Mouse (Mus musculus) forebrain, embryonic 12.5 days (tissue): ENCODE results near the gene Zfp69. TPM values are rescaled to one million over a fixed set of nuclear protein-coding genes. Genes with fewer than 3 reads are reported as not detected.
A peak's percentile ranks its signal among the peaks of the same experiment; 100 is the strongest.

Source experiments
- ATAC-seq: fragments of 200-750 bp; cut with Nextera tagmentation; 2 replicates; pipeline ENCODE4 v1.8.0; 2017; ENCODE audit warnings: moderate TSS enrichment; ENCODE audit not compliant: low FRiP score
- H3K27ac ChIP-seq: fragments of 300-500 bp; sonication (generic); 2 replicates; pipeline ENCODE4 v1.5.1; 2016; ENCODE audit warnings: mild to moderate bottlenecking
- H3K27me3 ChIP-seq: fragments of 300-500 bp; sonication (generic); 2 replicates; pipeline ENCODE4 v1.6.1; 2016; ENCODE audit warnings: mild to moderate bottlenecking
- H3K36me3 ChIP-seq: fragments of 300-500 bp; sonication (generic); replicated peaks from 2 replicates; pipeline ENCODE4 v1.6.1; 2016; ENCODE audit warnings: mild to moderate bottlenecking
- H3K4me1 ChIP-seq: fragments of 300-500 bp; sonication (generic); 2 replicates; pipeline ENCODE4 v1.6.1; 2016
- H3K4me2 ChIP-seq: fragments of 300-500 bp; sonication (generic); 2 replicates; pipeline ENCODE4 v1.6.1; 2016; ENCODE audit warnings: mild to moderate bottlenecking, moderate library complexity
- H3K4me3 ChIP-seq: fragments of 300-500 bp; sonication (generic); replicated peaks from 2 replicates; pipeline ENCODE4 v1.5.1; 2016; ENCODE audit warnings: mild to moderate bottlenecking
- H3K9ac ChIP-seq: fragments of 300-500 bp; sonication (generic); 2 replicates; pipeline ENCODE4 v1.6.1; 2016; ENCODE audit warnings: mild to moderate bottlenecking
- H3K9me3 ChIP-seq: fragments of 300-500 bp; sonication (generic); 2 replicates; pipeline ENCODE4 v1.6.1; 2016
- whole genome bisulfite sequencing: fragments of 180-500 bp; shearing (Covaris S2); methylation state at CpG from one replicate; pipeline ENCODE4 v1.1.7; 2016; 5-methylcytosine and 5-hydroxymethylcytosine counted together
- polyA plus RNA-seq: library from polyadenylated mRNA; unstranded; fragments of >200 nt; fragmentation: Nextera tagmentation; extraction: Ambion mirVana; gene quantifications from 2 replicates; pipeline ENCODE4 v1.2.1, GENCODE M21; 2016

The Zfp69 gene
- polyA plus RNA-seq: 9.5 and 9.6 TPM in 2 replicates

DNA sequence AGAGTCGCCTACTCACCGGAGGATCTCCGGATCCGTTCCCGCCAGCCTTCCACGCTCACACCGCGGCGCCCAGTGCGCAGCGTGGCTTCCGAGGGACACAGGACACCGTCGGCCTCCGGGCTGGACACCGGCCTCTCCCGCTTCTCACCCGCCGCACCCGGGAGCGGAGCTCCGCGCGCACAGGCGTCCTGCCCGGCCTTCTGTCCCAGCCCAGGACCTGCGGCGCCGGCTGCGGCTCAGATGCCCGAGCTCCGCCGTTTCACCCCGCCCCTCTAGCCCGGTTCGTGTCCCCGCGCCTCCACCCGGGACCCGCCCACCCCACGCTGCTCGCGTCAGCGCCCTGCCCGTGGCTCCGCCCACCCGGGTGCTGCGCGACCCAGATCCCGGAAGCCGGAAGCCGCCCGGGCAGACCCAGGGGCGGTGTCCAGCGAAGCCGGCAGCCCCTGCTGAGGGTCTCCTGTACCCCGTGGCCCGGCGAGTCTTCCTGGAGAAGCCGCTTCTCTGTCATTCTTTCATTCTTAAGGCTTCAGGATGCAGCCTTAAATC is at the start of gene Zfp69:
Gene Zfp69, minus strand, starts transcription at position 272 of the 546 bp plus-strand sequence.
- Histone ChIP-seq H3K27me3 (no peaks in the 10 kb centered on the region), H3K4me3 (peak within 1 kb of the TSS; percentile 87), H3K9ac (peak within 1 kb of the TSS; percentile 85), H3K9me3 (no peaks in the 10 kb centered on the region), H3K4me2 (peak within 1 kb of the TSS; percentile 79), H3K36me3 (peaks cover 9% of the 10 kb centered on the region), H3K4me1 (peaks cover 13% of the 10 kb centered on the region), H3K27ac (peak within 1 kb of the TSS; percentile 82)
- under 1% methylated on average over 57 of the region's 60 CpGs for WGBS
- ATAC-seq: peak; percentile 97

DNA sequence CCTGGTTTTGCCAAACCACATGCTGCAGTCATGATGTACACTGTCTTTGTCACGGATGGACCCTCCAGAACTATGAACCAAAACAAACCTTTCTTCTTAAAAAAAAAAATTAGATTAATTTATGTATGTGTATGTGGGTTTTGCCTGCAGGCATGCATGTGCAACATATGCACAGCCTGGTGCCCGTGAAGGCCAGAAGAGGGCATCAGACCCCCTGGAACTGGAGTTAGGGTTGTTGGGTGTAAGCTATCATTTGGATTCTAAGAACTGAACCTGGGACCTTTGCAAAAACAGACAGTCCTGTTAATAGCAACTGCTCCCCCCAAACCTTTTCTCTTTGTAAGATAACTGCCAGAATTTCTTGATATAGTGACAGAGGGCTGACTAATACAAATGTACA is 49.5 kb upstream of the Zfp69 start:
- ATAC-seq: no peak
- no peak overlapping the region for H3K9ac ChIP-seq
- peaks cover 27% of the 10 kb centered on the region for H3K4me1 ChIP-seq
- 91% methylated on average over 2 of the region's 2 CpGs for WGBS
- H3K4me2 ChIP-seq: no peak overlapping the region
- H3K36me3 ChIP-seq: no peaks in the 10 kb centered on the region
- H3K4me3 ChIP-seq: no peak overlapping the region
- H3K27ac ChIP-seq: no peak overlapping the region
- 0 out of 2 replicates have a peak, but pooled peaks cover 21% of the 10 kb centered on the region for H3K27me3 ChIP-seq
- no peaks in the 10 kb centered on the region for H3K9me3 ChIP-seq

DNA sequence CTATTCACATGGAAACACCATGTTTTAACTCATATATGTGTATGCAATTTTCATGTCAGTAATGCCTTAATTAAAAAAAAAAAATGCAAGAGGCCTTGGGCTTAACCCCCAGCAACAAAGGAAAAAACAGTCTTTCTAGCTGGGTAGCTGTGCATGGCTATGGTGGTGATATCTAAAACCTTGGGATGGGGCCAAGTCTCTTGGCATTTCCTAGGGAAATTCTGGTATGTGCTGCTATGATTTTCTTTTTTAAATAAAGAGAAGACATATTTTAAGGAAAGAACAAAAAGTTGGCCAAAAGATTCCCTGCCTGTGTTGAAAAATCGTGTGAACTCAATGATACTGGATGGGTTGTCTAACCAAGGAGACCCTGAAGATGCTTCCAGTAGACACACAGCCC is 44.4 kb upstream of the Zfp69 start:
- no peak for ATAC-seq

DNA sequence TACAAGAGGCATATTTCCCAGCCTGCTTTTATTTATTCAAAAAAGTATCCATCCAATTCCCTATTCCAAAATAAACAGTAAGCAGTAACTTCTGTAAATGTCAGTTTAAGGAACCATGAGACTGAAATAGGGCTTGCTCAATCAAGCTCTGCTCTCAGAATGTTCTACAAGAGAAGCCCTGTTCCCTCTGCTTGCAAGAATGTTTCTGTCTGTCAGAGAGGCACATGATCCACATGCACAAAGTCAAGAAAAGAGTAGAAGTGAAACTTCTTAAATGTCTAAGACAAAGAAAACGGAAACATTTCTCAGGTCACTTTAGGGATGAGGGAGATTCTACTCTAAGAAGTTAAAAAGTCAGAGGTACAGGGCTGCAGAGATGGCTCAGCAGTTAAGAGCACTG is 41.5 kb upstream of the Zfp69 start:
- Histone ChIP-seq H3K27ac (no peak overlapping the region), H3K9me3 (0 out of 2 replicates have a peak, but pooled peaks cover 6% of the 10 kb centered on the region), H3K4me3 (no peak overlapping the region), H3K27me3 (0 out of 2 replicates have a peak, but pooled peaks cover 5% of the 10 kb centered on the region), H3K36me3 (no peaks in the 10 kb centered on the region), H3K4me2 (no peak overlapping the region), H3K9ac (no peak overlapping the region), H3K4me1 (peaks cover 6% of the 10 kb centered on the region; the same call in 1 of the 2 replicates)
- WGBS: 86% methylated on average over 1 of the region's 1 CpGs
- no peak for ATAC-seq

More for the DNA sequence above, 44.4 kb upstream of the Zfp69 start:
- Histone ChIP-seq H3K27ac (no peak overlapping the region), H3K9ac (no peak overlapping the region), H3K36me3 (no peaks in the 10 kb centered on the region), H3K9me3 (no peaks in the 10 kb centered on the region), H3K4me1 (peaks cover 6% of the 10 kb centered on the region; the same call in 1 of the 2 replicates), H3K27me3 (0 out of 2 replicates have a peak, but pooled peaks cover 16% of the 10 kb centered on the region), H3K4me2 (no peak overlapping the region), H3K4me3 (no peak overlapping the region)
- 72% methylated on average over 1 of the region's 1 CpGs for WGBS

DNA sequence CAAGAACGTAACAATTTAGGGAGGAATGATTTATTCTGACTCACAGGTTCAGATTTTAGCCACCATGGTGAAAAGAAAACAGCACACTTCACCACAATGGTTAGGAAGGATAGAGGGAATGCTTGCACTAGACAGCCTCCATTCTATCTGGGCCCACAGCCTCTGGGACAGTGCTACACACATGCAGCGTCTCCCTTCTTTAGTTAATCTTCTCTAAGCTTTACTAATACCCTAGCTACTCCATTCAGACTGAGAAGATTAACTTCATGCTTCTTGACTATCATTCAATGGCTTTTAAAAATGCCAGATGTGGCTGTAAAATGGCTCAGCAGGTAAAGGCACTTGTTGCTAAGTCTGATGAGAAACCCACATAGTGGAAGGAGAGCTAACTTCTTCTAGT is 40.8 kb upstream of the Zfp69 start:
- Histone ChIP-seq H3K9ac (no peak overlapping the region), H3K36me3 (no peaks in the 10 kb centered on the region), H3K4me3 (no peak overlapping the region), H3K4me2 (no peak overlapping the region), H3K9me3 (0 out of 2 replicates have a peak, but pooled peaks cover 6% of the 10 kb centered on the region), H3K27ac (no peak overlapping the region), H3K27me3 (0 out of 2 replicates have a peak, but pooled peaks cover 4% of the 10 kb centered on the region), H3K4me1 (peaks cover 6% of the 10 kb centered on the region; the same call in 1 of the 2 replicates)
- no peak for ATAC-seq
- WGBS: 30% methylated on average over 2 of the region's 2 CpGs

DNA sequence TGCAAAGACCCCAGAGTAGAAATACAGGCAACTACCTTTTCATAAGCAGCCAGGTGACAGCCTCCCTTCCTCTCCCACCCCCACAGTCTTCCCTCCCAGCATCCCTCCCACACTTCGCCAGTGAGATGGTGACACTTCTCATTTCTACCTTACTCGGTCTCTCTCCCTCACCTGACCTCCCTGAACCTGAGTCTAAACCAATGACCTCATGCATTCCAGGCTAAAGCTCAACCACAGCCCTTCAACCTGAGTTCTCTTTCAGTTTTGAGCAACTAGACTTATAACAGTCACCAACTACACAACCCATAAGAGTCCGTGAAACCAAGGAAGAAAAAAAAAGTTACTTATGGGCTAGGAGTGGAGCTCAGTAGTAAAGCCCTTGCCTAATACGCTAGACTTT is 35.8 kb upstream of the Zfp69 start:
- 85% methylated on average over 4 of the region's 4 CpGs for WGBS
- no peak for ATAC-seq
- Histone ChIP-seq H3K27me3 (no peaks in the 10 kb centered on the region), H3K27ac (no peak overlapping the region), H3K9me3 (0 out of 2 replicates have a peak, but pooled peaks cover 6% of the 10 kb centered on the region), H3K4me3 (no peak overlapping the region), H3K4me2 (no peak overlapping the region), H3K4me1 (peaks cover 5% of the 10 kb centered on the region; the same call in 1 of the 2 replicates), H3K9ac (no peak overlapping the region), H3K36me3 (peaks cover 4% of the 10 kb centered on the region)

DNA sequence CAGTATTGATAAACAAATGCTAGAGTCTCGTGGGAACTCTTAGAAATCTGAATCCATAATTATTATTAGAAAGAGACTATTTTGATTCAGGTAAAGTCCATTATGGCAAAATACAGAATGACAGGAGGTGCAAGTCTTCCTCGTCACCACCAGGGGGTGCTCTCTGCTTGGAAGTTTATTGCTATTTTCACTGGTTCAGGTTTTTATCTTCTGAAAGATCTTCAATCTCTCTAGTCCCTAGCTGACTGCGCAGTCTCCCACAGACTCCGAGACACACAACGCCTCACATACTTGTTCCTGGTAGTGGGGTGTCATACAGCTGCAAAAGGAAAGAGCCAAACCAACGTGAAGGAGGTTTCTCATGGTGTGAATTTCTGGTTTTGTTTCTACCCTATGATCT is 34.9 kb upstream of the Zfp69 start:
- Histone ChIP-seq H3K9me3 (0 out of 2 replicates have a peak, but pooled peaks cover 6% of the 10 kb centered on the region), H3K27me3 (no peaks in the 10 kb centered on the region), H3K4me2 (no peak overlapping the region), H3K27ac (no peak overlapping the region), H3K9ac (no peak overlapping the region), H3K36me3 (peaks cover 6% of the 10 kb centered on the region), H3K4me1 (no peaks in the 10 kb centered on the region), H3K4me3 (no peak overlapping the region)
- WGBS: 39% methylated on average over 6 of the region's 6 CpGs
- peak; percentile 39; the same call in 1 of the 2 replicates for ATAC-seq

DNA sequence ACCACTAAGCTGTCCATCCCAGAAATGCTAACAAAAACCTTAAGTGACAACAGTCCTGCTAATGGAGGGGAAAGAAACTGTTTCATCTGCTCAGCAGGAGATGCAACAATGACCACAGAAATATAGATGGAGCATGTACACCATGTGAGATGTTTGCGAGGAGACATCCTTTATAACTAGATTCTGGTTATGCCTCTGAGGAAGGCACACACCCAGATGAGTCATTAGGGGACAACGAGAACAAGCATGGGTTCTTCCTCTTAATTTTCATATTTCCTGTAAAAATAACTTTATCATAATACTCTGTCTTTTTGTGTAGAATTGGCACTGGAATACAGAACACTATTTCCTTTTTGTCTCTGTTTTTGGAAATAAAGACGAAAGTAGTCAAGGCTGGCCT is 26.7 kb upstream of the Zfp69 start:
- no peak for ATAC-seq
- Histone ChIP-seq H3K4me3 (no peak overlapping the region), H3K4me1 (no peaks in the 10 kb centered on the region), H3K9ac (no peak overlapping the region), H3K9me3 (no peaks in the 10 kb centered on the region), H3K27me3 (no peaks in the 10 kb centered on the region), H3K4me2 (no peak overlapping the region), H3K36me3 (peaks cover 20% of the 10 kb centered on the region), H3K27ac (no peak overlapping the region)
- 92% methylated on average over 3 of the region's 3 CpGs for WGBS

DNA sequence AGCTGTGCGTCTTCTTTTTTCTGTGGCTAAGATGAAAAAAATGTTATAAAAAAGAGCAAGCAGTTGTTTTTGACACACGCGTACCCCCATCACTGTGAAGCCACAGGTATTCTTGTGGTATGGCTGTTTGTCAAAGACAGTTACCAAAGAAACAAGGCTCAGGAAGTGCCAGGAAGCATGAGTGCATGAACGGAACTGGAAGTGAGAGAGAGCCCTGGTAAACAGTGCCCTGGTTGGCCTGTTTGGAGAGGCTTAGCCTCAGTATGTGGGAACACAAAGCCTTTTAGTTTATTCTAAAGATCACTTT is 23.9 kb upstream of the Zfp69 start:
- Histone ChIP-seq H3K9ac (no peak overlapping the region), H3K36me3 (peaks cover 34% of the 10 kb centered on the region), H3K9me3 (no peaks in the 10 kb centered on the region), H3K4me3 (no peak overlapping the region), H3K4me2 (no peak overlapping the region), H3K27ac (no peak overlapping the region), H3K27me3 (no peaks in the 10 kb centered on the region), H3K4me1 (no peaks in the 10 kb centered on the region)
- ATAC-seq: no peak
- 93% methylated on average over 4 of the region's 4 CpGs for WGBS

DNA sequence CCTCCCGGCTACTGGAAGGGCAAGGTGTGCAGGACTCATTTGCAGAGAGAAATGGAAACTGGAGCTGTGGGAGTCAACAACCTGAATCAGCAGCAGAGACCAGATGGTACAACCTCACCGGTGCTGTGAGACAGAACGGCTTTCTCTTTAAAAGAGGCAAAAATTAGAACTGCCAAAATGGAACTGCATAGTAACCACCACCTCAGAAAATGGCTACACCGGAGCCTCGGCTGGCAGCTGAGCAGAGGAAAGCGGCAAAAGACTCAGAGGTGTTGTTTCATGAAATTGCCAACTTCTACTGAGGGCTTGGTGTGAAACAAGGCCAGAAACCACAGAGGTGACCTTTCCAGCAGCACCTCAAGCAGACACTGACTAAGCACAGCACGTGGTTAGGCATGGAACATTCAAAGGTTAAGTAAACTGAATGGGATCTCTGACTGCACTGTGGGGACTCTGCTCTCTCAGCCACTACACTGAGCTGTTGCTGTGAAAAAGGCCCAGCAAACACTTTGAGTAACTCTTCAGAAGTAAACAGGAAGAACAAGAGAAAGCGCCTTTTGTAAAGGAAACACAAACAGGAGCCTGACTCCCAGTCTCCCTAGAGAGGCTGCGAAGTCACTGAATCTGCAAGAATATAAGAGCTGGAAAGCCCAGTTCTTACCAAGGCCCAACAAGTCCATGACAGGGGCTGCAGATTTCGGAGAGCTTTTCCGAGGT is 23.4 kb upstream of the Zfp69 start:
- no peak overlapping the region for H3K27ac ChIP-seq
- WGBS: 90% methylated on average over 11 of the region's 11 CpGs

DNA sequence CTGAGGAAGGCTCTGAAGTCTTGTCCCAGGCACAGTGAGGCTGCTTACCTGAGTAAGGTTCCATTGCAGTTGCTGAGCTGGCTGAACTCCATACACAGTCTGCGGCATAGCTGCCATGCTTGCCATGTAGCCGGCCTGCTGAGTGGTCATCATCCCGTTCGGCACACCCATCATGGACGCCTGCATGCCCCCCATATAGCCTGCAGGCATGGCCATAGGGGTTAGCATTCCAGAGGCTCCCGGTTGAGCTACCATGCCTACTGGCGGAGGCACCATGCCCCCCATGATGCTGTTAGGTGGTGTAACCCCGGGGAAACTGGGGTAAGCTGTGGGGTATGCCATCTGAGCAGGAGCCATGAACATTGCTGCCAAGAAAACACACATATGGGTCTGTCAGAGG is 20.3 kb upstream of the Zfp69 start:
- 88% methylated on average over 8 of the region's 8 CpGs for WGBS
- H3K4me2 ChIP-seq: no peak overlapping the region
- ATAC-seq: no peak
- H3K9me3 ChIP-seq: no peaks in the 10 kb centered on the region
- no peak overlapping the region for H3K9ac ChIP-seq
- no peaks in the 10 kb centered on the region for H3K4me1 ChIP-seq
- no peaks in the 10 kb centered on the region for H3K27me3 ChIP-seq
- H3K27ac ChIP-seq: no peak overlapping the region
- no peak overlapping the region for H3K4me3 ChIP-seq
- H3K36me3 ChIP-seq: peaks cover 39% of the 10 kb centered on the region

More for the DNA sequence above, 23.4 kb upstream of the Zfp69 start:
- no peaks in the 10 kb centered on the region for H3K4me1 ChIP-seq
- H3K9ac ChIP-seq: no peak overlapping the region
- ATAC-seq: no peak
- no peak overlapping the region for H3K4me3 ChIP-seq
- peaks cover 35% of the 10 kb centered on the region for H3K36me3 ChIP-seq
- H3K27me3 ChIP-seq: no peaks in the 10 kb centered on the region
- H3K4me2 ChIP-seq: no peak overlapping the region
- no peaks in the 10 kb centered on the region for H3K9me3 ChIP-seq

DNA sequence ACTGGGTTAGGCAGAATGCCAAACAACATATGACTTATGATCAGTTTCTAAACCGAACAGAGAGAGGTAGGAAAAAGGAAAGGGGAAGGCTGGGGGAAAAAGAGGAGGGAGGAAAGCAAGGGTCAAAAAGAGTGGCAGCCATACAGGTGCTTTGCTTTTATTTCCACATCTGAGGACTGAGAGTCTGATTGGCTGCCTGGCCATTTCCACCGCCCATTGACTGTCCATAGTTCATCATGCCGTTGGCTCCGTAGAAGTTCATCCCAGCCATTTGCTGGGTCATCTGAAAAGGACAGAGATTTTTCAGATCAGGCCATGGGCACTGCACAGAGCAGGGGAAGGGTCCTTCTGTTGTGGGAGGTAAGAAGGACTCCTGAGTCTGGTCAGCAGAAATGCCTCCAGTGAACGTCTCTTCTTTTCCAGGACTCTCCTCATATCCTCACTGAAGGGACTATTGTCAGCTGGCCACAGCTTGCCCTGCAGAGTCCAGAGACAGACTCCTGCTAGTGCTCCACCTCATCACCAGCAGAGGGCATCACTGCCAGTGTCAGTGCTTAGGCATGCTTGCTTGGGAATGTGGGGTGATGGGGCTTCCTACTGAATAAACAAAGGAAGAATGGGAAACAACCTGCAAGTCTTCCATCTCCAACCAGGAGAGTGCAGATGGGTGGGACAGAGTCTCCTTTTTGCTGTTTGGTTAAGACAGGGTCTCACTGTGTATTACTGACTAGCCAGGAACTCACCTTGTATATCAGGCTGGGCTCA is 18.1 kb upstream of the Zfp69 start:
- ATAC-seq: 0 out of 2 replicates have a peak, but pooled peaks have one; percentile 36
- H3K27me3 ChIP-seq: no peaks in the 10 kb centered on the region
- H3K4me2 ChIP-seq: no peak overlapping the region
- no peaks in the 10 kb centered on the region for H3K9me3 ChIP-seq
- no peaks in the 10 kb centered on the region for H3K4me1 ChIP-seq
- H3K27ac ChIP-seq: no peak overlapping the region
- peaks cover 34% of the 10 kb centered on the region for H3K36me3 ChIP-seq
- H3K4me3 ChIP-seq: no peak overlapping the region
- no peak overlapping the region for H3K9ac ChIP-seq
- 82% methylated on average over 5 of the region's 5 CpGs for WGBS
